Mouse (Mus musculus) lung, embryonic 14.5 days (tissue): Measurements from ENCODE around the gene Fryl. TPM values are rescaled to one million over a fixed set of nuclear protein-coding genes. Genes with fewer than 3 reads are reported as not detected.

Experiments used
- ATAC-seq: fragments of 200-750 bp; cut with Nextera tagmentation; 2 replicates; pipeline ENCODE4 v1.8.0; 2017; ENCODE audit warnings: mild to moderate bottlenecking, moderate TSS enrichment, moderate library complexity; ENCODE audit not compliant: insufficient read depth
- DNase-seq: peaks from one replicate; pipeline ENCODE4 v3.0.0-alpha.2; 2015
- H3K27ac ChIP-seq: fragments of 300-500 bp; sonication (generic); 2 replicates; pipeline ENCODE4 v1.5.1; 2014; ENCODE audit warnings: low read depth, mild to moderate bottlenecking, moderate library complexity
- H3K27me3 ChIP-seq: fragments of 300-500 bp; sonication (generic); 2 replicates; pipeline ENCODE4 v1.6.1; 2014; ENCODE audit warnings: low read length, control low read depth; ENCODE audit not compliant: insufficient read depth
- H3K36me3 ChIP-seq: fragments of 300-500 bp; sonication (generic); 2 replicates; pipeline ENCODE4 v1.6.1; 2014; ENCODE audit warnings: control low read depth; ENCODE audit not compliant: insufficient read depth
- H3K4me1 ChIP-seq: fragments of 300-500 bp; sonication (generic); 2 replicates; pipeline ENCODE4 v1.6.1; 2014; ENCODE audit warnings: antibody characterized with exemption, control low read depth; ENCODE audit not compliant: insufficient read depth
- H3K4me2 ChIP-seq: fragments of 300-500 bp; sonication (generic); 2 replicates; pipeline ENCODE4 v1.6.1; 2014; ENCODE audit warnings: mild to moderate bottlenecking
- H3K4me3 ChIP-seq: fragments of 300-500 bp; sonication (generic); 2 replicates; pipeline ENCODE4 v1.5.1; 2014; ENCODE audit warnings: low read depth, low read length
- H3K9ac ChIP-seq: fragments of 300-500 bp; sonication (generic); 2 replicates; pipeline ENCODE4 v1.6.1; 2014
- H3K9me3 ChIP-seq: fragments of 300-500 bp; sonication (generic); 2 replicates; pipeline ENCODE4 v1.6.1; 2016; ENCODE audit warnings: low read depth, low read length, control low read depth
- CTCF ChIP-seq: IDR thresholded peaks from 2 replicates; pipeline ENCODE4 v1.5.1; 2016; ENCODE audit warnings: antibody characterized with exemption, low read depth
- WGBS: fragments of 180-500 bp; shearing (Covaris S2); extraction: QIAGEN DNeasy Blood & Tissue Kit; methylation state at CpG from one replicate; pipeline ENCODE4 v1.1.7; 2014; 5-methylcytosine and 5-hydroxymethylcytosine counted together
- polyA plus RNA-seq: library from polyadenylated mRNA; unstranded; fragments of >200 nt; fragmentation: Nextera tagmentation; extraction: Ambion mirVana; gene quantifications from 2 replicates; pipeline ENCODE4 v1.2.1, GENCODE M21; 2014

Gene Fryl
- polyA plus RNA-seq, 1 experiment from 2014 or later = 22.6 TPM

- Histone ChIP-seq H3K27me3 (no peaks in the 10 kb centered on the region), H3K27ac (no peak overlapping the region), H3K36me3 (peaks cover 3% of the 10 kb centered on the region; the same call in 1 of the 2 replicates), H3K4me2 (no peak overlapping the region), H3K9me3 (no peaks in the 10 kb centered on the region), H3K9ac (no peak overlapping the region), H3K4me3 (no peak overlapping the region), H3K4me1 (no peaks in the 10 kb centered on the region)
- DNase-seq (no peak), ATAC-seq (no peak)
- no peak for TF ChIP-seq CTCF
- 84% methylated on average over 15 of the region's 15 CpGs for WGBS
These were observed 44.5 kb downstream of the Fryl start for GRCm38 (mm10) chr5:73211961-73212360.

- no peak overlapping the region for H3K4me2 ChIP-seq
- H3K4me3 ChIP-seq = no peak overlapping the region
- H3K36me3 ChIP-seq = peaks cover 3% of the 10 kb centered on the region; the same call in 1 of the 2 replicates
- WGBS = 90% methylated on average over 6 of the region's 6 CpGs
- ATAC-seq = no peak
- no peak for TF ChIP-seq CTCF
- H3K4me1 ChIP-seq = no peaks in the 10 kb centered on the region
- H3K9me3 ChIP-seq = no peaks in the 10 kb centered on the region
- H3K27me3 ChIP-seq = no peaks in the 10 kb centered on the region
- H3K27ac ChIP-seq = no peak overlapping the region
- DNase-seq = no peak
- H3K9ac ChIP-seq = no peak overlapping the region
These were observed 45.5 kb downstream of the Fryl start for GRCm38 (mm10) chr5:73210971-73211315.

- 88% methylated on average over 22 of the region's 22 CpGs for WGBS
- H3K9ac ChIP-seq = no peak overlapping the region
These were observed 46.1 kb downstream of the Fryl start for GRCm38 (mm10) chr5:73210127-73210970.

GRCm38 (mm10) chr5:73209201-73210096 lies 47.0 kb downstream of the Fryl start:
- no peak overlapping the region for H3K27ac ChIP-seq
- WGBS = 75% methylated on average over 20 of the region's 20 CpGs

More at GRCm38 (mm10) chr5:73210127-73210970, 46.1 kb downstream of the Fryl start:
- H3K4me1 ChIP-seq = no peaks in the 10 kb centered on the region
- H3K4me3 ChIP-seq = no peak overlapping the region
- ATAC-seq (no peak), DNase-seq (no peak)
- TF ChIP-seq CTCF = no peak
- H3K9me3 ChIP-seq = no peaks in the 10 kb centered on the region
- no peaks in the 10 kb centered on the region for H3K27me3 ChIP-seq
- H3K27ac ChIP-seq = no peak overlapping the region
- H3K4me2 ChIP-seq = no peak overlapping the region
- peaks cover 3% of the 10 kb centered on the region; the same call in 1 of the 2 replicates for H3K36me3 ChIP-seq

GRCm38 (mm10) chr5:73208645-73209044 lies 47.8 kb downstream of the Fryl start:
- Histone ChIP-seq H3K4me2 (no peak overlapping the region), H3K27me3 (no peaks in the 10 kb centered on the region), H3K9ac (no peak overlapping the region), H3K9me3 (no peaks in the 10 kb centered on the region), H3K4me1 (no peaks in the 10 kb centered on the region), H3K4me3 (no peak overlapping the region), H3K27ac (no peak overlapping the region), H3K36me3 (peaks cover 3% of the 10 kb centered on the region; the same call in 1 of the 2 replicates)
- TF ChIP-seq CTCF = no peak
- no peak for ATAC-seq
- no peak for DNase-seq
- WGBS = 80% methylated on average over 6 of the region's 6 CpGs

More at GRCm38 (mm10) chr5:73209201-73210096, 47.0 kb downstream of the Fryl start:
- ATAC-seq (no peak), DNase-seq (no peak)
- Histone ChIP-seq H3K4me1 (no peaks in the 10 kb centered on the region), H3K4me3 (no peak overlapping the region), H3K9ac (no peak overlapping the region), H3K36me3 (peaks cover 3% of the 10 kb centered on the region; the same call in 1 of the 2 replicates), H3K9me3 (no peaks in the 10 kb centered on the region), H3K4me2 (no peak overlapping the region), H3K27me3 (no peaks in the 10 kb centered on the region)
- TF ChIP-seq CTCF = no peak

- Histone ChIP-seq H3K27ac (no peak overlapping the region), H3K4me1 (no peaks in the 10 kb centered on the region), H3K9ac (no peak overlapping the region), H3K4me3 (no peak overlapping the region), H3K9me3 (no peaks in the 10 kb centered on the region), H3K4me2 (no peak overlapping the region), H3K36me3 (no peaks in the 10 kb centered on the region; the same call in 1 of the 2 replicates), H3K27me3 (no peaks in the 10 kb centered on the region)
- DNase-seq (no peak), ATAC-seq (no peak)
- WGBS = 73% methylated on average over 9 of the region's 9 CpGs
- TF ChIP-seq CTCF = no peak
These were observed 49.7 kb downstream of the Fryl start for GRCm38 (mm10) chr5:73206722-73207121.
